Mouse (Mus musculus) frontal cortex, postnatal 36 days (tissue): ENCODE results near the gene Ccnt1.
A peak's percentile ranks its signal among the peaks of the same experiment; 100 is the strongest.
"Not testable (repeated sequence)": the region's sequence is repeated elsewhere in the genome, so short reads cannot be mapped to it uniquely, and the experiment has no call there.

Source experiments
- DNase-seq, 2 experiments: peaks; one replicate each; pipeline ENCODE4 v3.0.0; 2022; ENCODE audit warnings: low spot score in 2 of 2

Gene Ccnt1

GRCm38 (mm10) chr15:98543341-98543740 lies 27.4 kb downstream of the Ccnt1 start:
- no peak for DNase-seq

GRCm38 (mm10) chr15:98541064-98541463 lies 29.7 kb downstream of the Ccnt1 start:
- DNase-seq: no peak

- no peak for DNase-seq
Observed at GRCm38 (mm10) chr15:98537923-98538322, 32.8 kb downstream of the Ccnt1 start.

GRCm38 (mm10) chr15:98536828-98537510 lies 33.8 kb downstream of the Ccnt1 start:
- DNase-seq: no peak

- DNase-seq: no peak
Observed at GRCm38 (mm10) chr15:98535921-98536320, 34.8 kb downstream of the Ccnt1 start.

GRCm38 (mm10) chr15:98533881-98534627 lies 36.7 kb downstream of the Ccnt1 start, which contains the start of gene Kansl2:
Kansl2 (minus strand) TSS chr15:98534264.
- peak; percentile 98 to 99 for DNase-seq

GRCm38 (mm10) chr15:98533035-98533531 lies 37.6 kb downstream of the Ccnt1 start:
- DNase-seq: no peak

GRCm38 (mm10) chr15:98532281-98532680 lies 38.4 kb downstream of the Ccnt1 start:
- DNase-seq: no peak

- no peak for DNase-seq
Observed at GRCm38 (mm10) chr15:98528066-98528563, 42.6 kb downstream of the Ccnt1 start.

- no peak for DNase-seq
Observed at GRCm38 (mm10) chr15:98527056-98527771, 43.5 kb downstream of the Ccnt1 start.

- no peak for DNase-seq
Observed at GRCm38 (mm10) chr15:98526057-98526456, 44.7 kb downstream of the Ccnt1 start.

GRCm38 (mm10) chr15:98521245-98521644 lies 49.5 kb downstream of the Ccnt1 start:
- no peak for DNase-seq

- peak; percentile 61 for DNase-seq
Observed at GRCm38 (mm10) chr15:98517380-98518355, 53.1 kb downstream of the Ccnt1 start.

GRCm38 (mm10) chr15:98514845-98515244 lies 55.9 kb downstream of the Ccnt1 start:
- DNase-seq: not testable (repeated sequence)

GRCm38 (mm10) chr15:98514146-98514545 lies 56.6 kb downstream of the Ccnt1 start:
- DNase-seq: no peak

- DNase-seq: not testable (repeated sequence)
Observed at GRCm38 (mm10) chr15:98513676-98514075, 57.0 kb downstream of the Ccnt1 start.

GRCm38 (mm10) chr15:98512799-98513321 lies 57.9 kb downstream of the Ccnt1 start:
- DNase-seq: peak in 1 of 2 experiments; percentile 44

GRCm38 (mm10) chr15:98512232-98512631 lies 58.5 kb downstream of the Ccnt1 start:
- DNase-seq: no peak

- DNase-seq: no peak
Observed at GRCm38 (mm10) chr15:98511386-98511928, 59.3 kb downstream of the Ccnt1 start.
